Mouse (Mus musculus) heart, embryonic 12.5 days (tissue): Measurements from ENCODE around the gene Pax3. TPM values are rescaled to one million over a fixed set of nuclear protein-coding genes. Genes with fewer than 3 reads are reported as not detected.

Experiments
- ATAC-seq: fragments of 200-750 bp; cut with Nextera tagmentation; 2 replicates; pipeline ENCODE4 v1.8.0; 2017; ENCODE audit warnings: moderate TSS enrichment, moderate library complexity; ENCODE audit not compliant: insufficient number of reproducible peaks, low FRiP score
- H3K27ac ChIP-seq: fragments of 300-500 bp; sonication (generic); 2 replicates; pipeline ENCODE4 v1.5.1; 2016; ENCODE audit warnings: mild to moderate bottlenecking, moderate library complexity; ENCODE audit not compliant: poor library complexity, severe bottlenecking
- H3K27me3 ChIP-seq: fragments of 300-500 bp; sonication (generic); replicated peaks from 2 replicates; pipeline ENCODE4 v1.6.1; 2016; ENCODE audit warnings: mild to moderate bottlenecking, moderate library complexity
- H3K36me3 ChIP-seq: fragments of 300-500 bp; sonication (generic); 2 replicates; pipeline ENCODE4 v1.6.1; 2016; ENCODE audit warnings: mild to moderate bottlenecking, moderate library complexity
- H3K4me1 ChIP-seq: fragments of 300-500 bp; sonication (generic); replicated peaks from 2 replicates; pipeline ENCODE4 v1.6.1; 2016; ENCODE audit warnings: mild to moderate bottlenecking
- H3K4me2 ChIP-seq: fragments of 300-500 bp; sonication (generic); 2 replicates; pipeline ENCODE4 v1.6.1; 2016; ENCODE audit warnings: mild to moderate bottlenecking, moderate library complexity
- H3K4me3 ChIP-seq: fragments of 300-500 bp; sonication (generic); 2 replicates; pipeline ENCODE4 v1.5.1; 2016; ENCODE audit warnings: mild to moderate bottlenecking
- H3K9ac ChIP-seq: fragments of 300-500 bp; sonication (generic); 2 replicates; pipeline ENCODE4 v1.6.1; 2016; ENCODE audit warnings: mild to moderate bottlenecking, moderate library complexity
- H3K9me3 ChIP-seq: fragments of 300-500 bp; sonication (generic); replicated peaks from 2 replicates; pipeline ENCODE4 v1.6.1; 2016; ENCODE audit warnings: mild to moderate bottlenecking, moderate library complexity
- WGBS: fragments of 180-500 bp; shearing (Covaris S2); methylation state at CpG from one replicate; pipeline ENCODE4 v1.1.7; 2016; 5-methylcytosine and 5-hydroxymethylcytosine counted together
- polyA plus RNA-seq: library from polyadenylated mRNA; unstranded; fragments of >200 nt; fragmentation: Nextera tagmentation; extraction: Ambion mirVana; gene quantifications from 2 replicates; pipeline ENCODE4 v1.2.1, GENCODE M21; 2016

The Pax3 gene
- polyA plus RNA-seq, 1 experiment from 2014 or later = 0.10 TPM

- Histone ChIP-seq H3K4me3 (no peak overlapping the region), H3K27ac (no peak overlapping the region), H3K9me3 (no peaks in the 10 kb centered on the region), H3K27me3 (no peaks in the 10 kb centered on the region), H3K4me1 (no peaks in the 10 kb centered on the region), H3K36me3 (no peaks in the 10 kb centered on the region), H3K4me2 (no peak overlapping the region), H3K9ac (no peak overlapping the region)
- 36% methylated on average over 4 of the region's 4 CpGs for WGBS
- ATAC-seq = no peak
These were observed 139.0 kb downstream of the Pax3 start for GRCm38 (mm10) chr1:78057939-78058338.

- Histone ChIP-seq H3K4me3 (no peak overlapping the region), H3K27ac (no peak overlapping the region), H3K36me3 (no peaks in the 10 kb centered on the region), H3K4me1 (no peaks in the 10 kb centered on the region), H3K27me3 (no peaks in the 10 kb centered on the region), H3K9ac (no peak overlapping the region), H3K9me3 (no peaks in the 10 kb centered on the region), H3K4me2 (no peak overlapping the region)
- 68% methylated on average over 6 of the region's 6 CpGs for WGBS
- ATAC-seq = no peak
These were observed 143.3 kb downstream of the Pax3 start for GRCm38 (mm10) chr1:78053677-78054076.

Other genes with a start within 250 kb of the Pax3 start
- gene Sgpp2, start 113.2 kb upstream of the Pax3 start, polyA plus RNA-seq = 0.14 TPM in 2 replicates